Mouse (Mus musculus): Measurements from ENCODE around the gene Eef1e1. TPM values are rescaled to one million over a fixed set of nuclear protein-coding genes. Genes with fewer than 3 reads are reported as not detected.

Eef1e1 gene
- total RNA-seq, 2 experiments from 2014 or later: 13.7 to 18.0 TPM

Other genes with a start within 250 kb of the Eef1e1 start
- 100 to 1,000 TPM; 118 to 121 TPM for gene Txndc5, start 130.2 kb downstream of the Eef1e1 start, total RNA-seq (2021)
- gene Bloc1s5, start 23.9 kb downstream of the Eef1e1 start, total RNA-seq (2021): 10 to 100 TPM; 10.2 to 10.8 TPM

Measured in gastrocnemius, postnatal 4 days (tissue).